Mouse (Mus musculus) G1E-ER4 (cell line): Measurements from ENCODE around the gene Cercam. TPM values are rescaled to one million over a fixed set of nuclear protein-coding genes. Genes with fewer than 3 reads are reported as not detected.

Experiments used
- GATA1 ChIP-seq: IDR thresholded peaks from one replicate; pipeline ENCODE4 v1.8.0; 2012; ENCODE audit warnings: low read length, inconsistent platforms
- polyA plus RNA-seq: library from polyadenylated mRNA; stranded (reverse); fragments of >175 nt; gene quantifications from 2 replicates; pipeline ENCODE4 v1.2.3, GENCODE M21; 2012

Cercam gene
- polyA plus RNA-seq, 1 experiment: 22.5 TPM

DNA sequence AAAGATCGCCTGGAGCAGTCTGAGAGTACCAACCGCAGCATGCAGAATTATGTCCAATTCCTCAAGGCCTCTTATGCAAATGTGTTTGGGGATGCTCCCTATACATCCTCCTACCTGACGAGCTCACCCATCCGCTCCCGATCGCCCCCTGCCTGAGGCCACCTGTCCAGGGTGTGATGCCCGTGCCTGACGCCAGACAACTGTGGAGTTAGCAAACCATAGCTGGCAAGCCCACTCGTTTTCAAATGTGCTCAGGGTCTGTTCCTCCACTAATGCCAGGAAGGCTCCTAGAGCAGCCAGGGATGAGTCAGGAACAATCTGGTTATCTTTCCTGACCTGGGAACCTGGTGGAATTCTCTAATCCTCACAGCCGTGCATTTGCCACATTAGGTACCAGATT, 61.5 kb downstream of the Cercam start:
- TF ChIP-seq GATA1: no peak

DNA sequence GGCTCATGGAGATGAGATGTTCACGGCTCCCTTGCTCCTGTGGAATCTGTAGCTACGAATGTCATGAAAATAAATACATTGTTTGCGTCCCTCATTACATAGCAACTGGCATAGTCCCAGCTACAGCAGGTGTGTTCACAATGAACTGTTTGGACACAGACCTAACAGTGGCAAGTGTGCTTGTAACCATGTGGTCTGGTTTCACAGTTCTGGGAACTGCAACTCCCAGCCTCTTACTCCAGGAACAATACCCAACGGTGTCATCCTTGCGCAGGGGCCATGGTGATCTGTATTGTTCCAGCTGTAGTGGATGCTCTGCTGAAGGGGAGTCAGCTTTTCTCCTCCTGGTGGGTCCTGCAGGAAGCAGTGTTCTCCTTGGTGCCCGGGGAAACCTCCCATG, 62.2 kb downstream of the Cercam start:
- TF ChIP-seq GATA1: no peak

Other genes with a start within 250 kb of the Cercam start
- gene Rapgef1, start 249.4 kb upstream of the Cercam start, polyA plus RNA-seq: 44.3 and 55.0 TPM in 2 replicates
- not detected in 2 replicates for gene Gm13420, start 117.5 kb upstream of the Cercam start, polyA plus RNA-seq
- not detected in 2 replicates for gene Gm13547, start 109.9 kb upstream of the Cercam start, polyA plus RNA-seq
- gene Coq4, start 81.7 kb upstream of the Cercam start, polyA plus RNA-seq: 173 and 218 TPM in 2 replicates
- 7.6 and 14.8 TPM in 2 replicates for gene Trub2, start 80.7 kb upstream of the Cercam start, polyA plus RNA-seq
- gene Slc27a4, start 66.5 kb upstream of the Cercam start, polyA plus RNA-seq: 8.8 and 10.6 TPM in 2 replicates
- 40.5 and 77.1 TPM in 2 replicates for gene Urm1, start 49.1 kb upstream of the Cercam start, polyA plus RNA-seq
- 16.8 and 23.7 TPM in 2 replicates for gene Odf2, start 20.1 kb downstream of the Cercam start, polyA plus RNA-seq
- 62.7 and 85.8 TPM in 2 replicates for gene Gle1, start 66.3 kb downstream of the Cercam start, polyA plus RNA-seq
- gene Sptan1, start 96.4 kb downstream of the Cercam start, polyA plus RNA-seq: 3.4 and 4.7 TPM in 2 replicates
- 29.5 and 36.5 TPM in 2 replicates for gene Wdr34, start 179.7 kb downstream of the Cercam start, polyA plus RNA-seq
- 618 and 765 TPM in 2 replicates for gene Set, start 188.2 kb downstream of the Cercam start, polyA plus RNA-seq
- 26.9 and 29.7 TPM in 2 replicates for gene Pkn3, start 208.5 kb downstream of the Cercam start, polyA plus RNA-seq
- 42.0 and 45.2 TPM in 2 replicates for gene Zdhhc12, start 224.5 kb downstream of the Cercam start, polyA plus RNA-seq